Mouse (Mus musculus) hindbrain, embryonic 15.5 days (tissue): Measurements from ENCODE around the gene Add2. TPM values are rescaled to one million over a fixed set of nuclear protein-coding genes. Genes with fewer than 3 reads are reported as not detected.

Experiments used
- ATAC-seq: fragments of 200-750 bp; cut with Nextera tagmentation; 2 replicates; pipeline ENCODE4 v1.8.0; 2017; ENCODE audit warnings: low read depth, moderate number of reproducible peaks, moderate TSS enrichment; ENCODE audit not compliant: low FRiP score
- H3K27ac ChIP-seq: fragments of 300-500 bp; sonication (generic); replicated peaks from 2 replicates; pipeline ENCODE4 v1.5.1; 2015; ENCODE audit warnings: mild to moderate bottlenecking, inconsistent platforms
- H3K27me3 ChIP-seq: fragments of 300-500 bp; sonication (generic); 2 replicates; pipeline ENCODE4 v1.6.1; 2015; ENCODE audit warnings: control low read depth, inconsistent platforms
- H3K36me3 ChIP-seq: fragments of 300-500 bp; sonication (generic); 2 replicates; pipeline ENCODE4 v1.6.1; 2015; ENCODE audit warnings: control low read depth, inconsistent platforms
- H3K4me1 ChIP-seq: fragments of 300-500 bp; sonication (generic); replicated peaks from 2 replicates; pipeline ENCODE4 v1.6.1; 2015; ENCODE audit warnings: control low read depth, inconsistent platforms
- H3K4me2 ChIP-seq: fragments of 300-500 bp; sonication (generic); 2 replicates; pipeline ENCODE4 v1.6.1; 2015; ENCODE audit warnings: moderate library complexity, mild to moderate bottlenecking, inconsistent platforms
- H3K4me3 ChIP-seq: fragments of 300-500 bp; sonication (generic); 2 replicates; pipeline ENCODE4 v1.5.1; 2015; ENCODE audit warnings: mild to moderate bottlenecking, inconsistent platforms
- H3K9ac ChIP-seq: fragments of 300-500 bp; sonication (generic); 2 replicates; pipeline ENCODE4 v1.6.1; 2015; ENCODE audit warnings: inconsistent platforms
- H3K9me3 ChIP-seq: fragments of 300-500 bp; sonication (generic); 2 replicates; pipeline ENCODE4 v1.6.1; 2016; ENCODE audit warnings: control low read depth, inconsistent platforms
- WGBS: fragments of 180-500 bp; shearing (Covaris S2); methylation state at CpG from one replicate; pipeline ENCODE4 v1.1.7; 2015; 5-methylcytosine and 5-hydroxymethylcytosine counted together
- polyA plus RNA-seq: library from polyadenylated mRNA; unstranded; fragments of >200 nt; fragmentation: Nextera tagmentation; extraction: Ambion mirVana; gene quantifications from 2 replicates; pipeline ENCODE4 v1.2.1, GENCODE M21; 2015

Add2 gene
- polyA plus RNA-seq, 1 experiment from 2014 or later = 149 TPM

DNA sequence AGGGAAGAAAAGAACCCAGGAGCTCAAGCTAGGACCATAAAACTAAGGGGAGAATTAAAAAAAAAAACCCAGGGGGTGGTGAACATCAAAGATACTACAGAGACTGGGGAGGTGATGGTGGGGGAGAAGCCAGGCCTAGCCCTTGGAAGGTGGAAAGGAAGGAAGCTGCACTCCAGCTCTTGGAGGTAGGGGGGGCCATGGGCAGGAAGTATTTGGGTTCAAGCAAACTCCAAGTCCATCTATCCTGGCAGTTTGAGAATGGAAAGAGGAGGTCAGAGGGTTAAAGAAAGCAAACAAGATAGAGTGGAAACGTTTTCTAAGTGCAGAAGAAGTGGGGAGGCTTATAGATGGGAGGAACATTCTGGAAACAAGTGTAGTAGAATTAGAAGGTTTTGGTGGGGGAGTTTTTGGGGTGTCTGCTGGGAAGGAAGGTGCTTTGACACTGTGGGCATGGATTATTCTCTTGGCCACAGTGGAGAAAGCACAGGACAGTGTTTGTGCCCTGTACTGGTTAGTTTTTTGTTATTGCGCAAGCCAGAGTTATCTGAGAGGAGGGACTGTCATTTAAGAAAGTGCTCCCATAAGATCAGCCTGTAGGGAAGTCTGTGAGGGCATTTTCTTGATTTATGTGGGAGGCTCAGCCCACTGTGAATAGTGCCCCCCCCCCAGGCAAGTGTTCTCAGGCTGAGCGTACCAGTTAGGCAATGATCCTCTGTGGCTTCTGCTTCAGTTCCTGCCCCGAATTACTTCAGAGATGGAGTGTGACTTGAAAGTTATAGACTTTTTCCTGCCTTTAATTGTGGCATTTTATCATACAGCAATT, 8.9 kb upstream of the Add2 start:
- Histone ChIP-seq H3K9ac (no peak overlapping the region), H3K9me3 (no peaks in the 10 kb centered on the region), H3K27me3 (no peaks in the 10 kb centered on the region), H3K27ac (no peak overlapping the region), H3K4me3 (no peak overlapping the region), H3K4me2 (no peak overlapping the region), H3K4me1 (no peaks in the 10 kb centered on the region), H3K36me3 (no peaks in the 10 kb centered on the region)
- WGBS = 65% methylated on average over 4 of the region's 4 CpGs
- no peak for ATAC-seq

- no peak overlapping the region for H3K27ac ChIP-seq
- no peaks in the 10 kb centered on the region for H3K27me3 ChIP-seq
- no peaks in the 10 kb centered on the region for H3K9me3 ChIP-seq
- ATAC-seq = no peak
- no peak overlapping the region for H3K4me2 ChIP-seq
- no peaks in the 10 kb centered on the region for H3K36me3 ChIP-seq
- H3K4me1 ChIP-seq = no peaks in the 10 kb centered on the region
- H3K9ac ChIP-seq = no peak overlapping the region
- no peak overlapping the region for H3K4me3 ChIP-seq
- WGBS = 23% methylated on average over 3 of the region's 3 CpGs
These were observed 7.5 kb upstream of the Add2 start for GRCm38 (mm10) chr6:86020948-86021347.

DNA sequence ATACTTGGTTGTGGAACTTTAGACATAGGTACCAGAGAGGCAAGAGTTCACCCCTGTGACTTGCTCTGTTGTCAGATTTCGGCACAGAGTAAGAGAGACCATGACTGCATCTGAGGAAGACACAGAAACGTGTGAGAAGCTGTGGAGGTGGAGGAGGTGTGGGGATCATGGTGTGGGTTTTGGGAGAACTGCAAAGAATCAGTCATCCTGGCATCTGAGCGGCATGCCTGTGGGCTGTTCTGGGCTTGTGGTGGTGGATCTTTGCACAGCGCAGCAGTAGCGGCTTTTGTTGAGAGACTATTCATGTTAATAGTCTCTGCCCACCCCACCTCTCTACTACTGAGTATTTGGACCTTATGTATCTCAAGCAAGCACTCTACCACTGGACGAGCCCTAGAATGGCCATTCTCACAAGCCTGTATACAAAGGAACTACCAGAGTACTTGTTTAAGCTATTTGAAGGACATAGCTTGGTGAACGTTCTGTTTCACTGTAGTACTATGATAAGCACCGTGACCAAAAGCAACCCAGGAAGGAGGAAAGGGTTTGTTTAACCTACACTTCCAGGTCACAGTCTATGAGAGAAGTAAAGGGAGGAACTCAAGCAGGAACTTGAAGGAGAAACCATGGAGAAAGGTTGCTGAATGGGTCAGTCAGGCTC, 1.7 kb upstream of the Add2 start:
- ATAC-seq = no peak
- H3K36me3 ChIP-seq = no peaks in the 10 kb centered on the region
- peaks cover 25% of the 10 kb centered on the region for H3K4me1 ChIP-seq
- no peaks in the 10 kb centered on the region for H3K27me3 ChIP-seq
- no peak overlapping the region for H3K4me2 ChIP-seq
- no peak overlapping the region for H3K27ac ChIP-seq
- H3K4me3 ChIP-seq = no peak overlapping the region
- 84% methylated on average over 8 of the region's 8 CpGs for WGBS
- H3K9me3 ChIP-seq = no peaks in the 10 kb centered on the region
- H3K9ac ChIP-seq = no peak overlapping the region

DNA sequence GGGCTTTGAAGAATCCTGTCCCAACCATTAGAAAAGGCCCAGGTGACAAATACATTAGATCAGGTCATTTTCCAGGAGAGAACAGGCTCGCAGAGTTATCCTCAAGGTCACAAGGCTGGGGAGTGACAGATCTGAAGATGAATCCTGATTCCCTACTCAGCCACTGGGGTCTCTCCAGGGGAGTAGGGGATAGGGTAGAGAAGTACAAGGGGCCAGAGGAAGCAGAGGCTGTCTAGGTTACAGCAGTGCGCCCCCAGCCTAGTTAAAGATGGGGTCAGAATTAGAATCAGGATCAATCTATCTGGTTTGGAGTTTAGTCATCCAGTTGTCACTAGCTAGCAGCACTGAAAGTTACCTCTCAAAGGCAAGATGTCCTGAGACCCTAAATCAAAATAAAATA, 331 bp upstream of the Add2 start:
- H3K4me3 ChIP-seq = peak overlapping the region; percentile 63
- H3K9me3 ChIP-seq = no peaks in the 10 kb centered on the region
- H3K4me2 ChIP-seq = peak overlapping the region; percentile 68
- peak overlapping the region; percentile 86 for H3K9ac ChIP-seq
- no peaks in the 10 kb centered on the region for H3K27me3 ChIP-seq
- WGBS = 46% methylated on average over 2 of the region's 2 CpGs
- peaks cover 39% of the 10 kb centered on the region for H3K4me1 ChIP-seq
- H3K27ac ChIP-seq = peak overlapping the region; percentile 93
- no peaks in the 10 kb centered on the region for H3K36me3 ChIP-seq
- peak; percentile 44; the same call in 1 of the 2 replicates for ATAC-seq

GRCm38 (mm10) chr6:86029323-86029713, 837 bp downstream of the Add2 start:
- H3K9ac ChIP-seq = peak overlapping the region; percentile 86
- H3K9me3 ChIP-seq = no peaks in the 10 kb centered on the region

GRCm38 (mm10) chr6:86031527-86031926, 3.0 kb downstream of the Add2 start:
- Histone ChIP-seq H3K27ac (no peak overlapping the region), H3K4me3 (peak overlapping the region; percentile 63), H3K9ac (0 out of 2 replicates have a peak overlapping the region, but pooled peaks have one; percentile 15), H3K4me1 (peaks cover 49% of the 10 kb centered on the region), H3K27me3 (no peaks in the 10 kb centered on the region), H3K36me3 (no peaks in the 10 kb centered on the region), H3K9me3 (no peaks in the 10 kb centered on the region), H3K4me2 (peak overlapping the region; percentile 68)
- ATAC-seq = no peak
- WGBS = 53% methylated on average over 2 of the region's 2 CpGs

More at GRCm38 (mm10) chr6:86029323-86029713, 837 bp downstream of the Add2 start:
- Histone ChIP-seq H3K4me1 (peaks cover 49% of the 10 kb centered on the region), H3K4me3 (peak overlapping the region; percentile 63), H3K27ac (peak overlapping the region; percentile 93), H3K27me3 (no peaks in the 10 kb centered on the region), H3K36me3 (no peaks in the 10 kb centered on the region), H3K4me2 (peak overlapping the region; percentile 68)
- 2% methylated on average over 6 of the region's 6 CpGs for WGBS
- ATAC-seq = 0 out of 2 replicates have a peak, but pooled peaks have one; percentile 12

DNA sequence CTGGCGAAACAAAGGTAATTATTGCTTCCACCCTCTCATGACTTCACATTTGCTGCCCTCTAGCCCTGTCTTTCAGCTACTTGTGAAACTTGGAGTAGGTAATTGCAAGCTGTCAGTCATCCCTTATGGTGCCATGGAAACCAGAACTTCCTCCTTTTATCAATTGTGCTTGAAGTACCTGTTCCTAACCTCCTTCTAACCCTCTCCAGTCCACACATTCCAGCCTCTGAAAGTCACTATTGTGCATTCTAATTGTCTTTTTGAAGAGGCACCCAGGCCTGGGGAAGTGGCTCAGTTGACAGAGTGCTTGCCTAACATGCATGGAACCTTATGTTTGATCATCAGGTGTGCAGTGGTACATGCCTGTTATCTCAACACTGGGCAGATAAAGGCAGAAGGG, 5.2 kb downstream of the Add2 start:
- peaks cover 44% of the 10 kb centered on the region for H3K4me1 ChIP-seq
- H3K4me3 ChIP-seq = no peak overlapping the region
- no peaks in the 10 kb centered on the region for H3K36me3 ChIP-seq
- H3K27me3 ChIP-seq = no peaks in the 10 kb centered on the region
- H3K9me3 ChIP-seq = no peaks in the 10 kb centered on the region
- ATAC-seq = no peak
- 89% methylated on average over 1 of the region's 1 CpGs for WGBS
- no peak overlapping the region for H3K27ac ChIP-seq
- H3K4me2 ChIP-seq = no peak overlapping the region
- H3K9ac ChIP-seq = no peak overlapping the region

DNA sequence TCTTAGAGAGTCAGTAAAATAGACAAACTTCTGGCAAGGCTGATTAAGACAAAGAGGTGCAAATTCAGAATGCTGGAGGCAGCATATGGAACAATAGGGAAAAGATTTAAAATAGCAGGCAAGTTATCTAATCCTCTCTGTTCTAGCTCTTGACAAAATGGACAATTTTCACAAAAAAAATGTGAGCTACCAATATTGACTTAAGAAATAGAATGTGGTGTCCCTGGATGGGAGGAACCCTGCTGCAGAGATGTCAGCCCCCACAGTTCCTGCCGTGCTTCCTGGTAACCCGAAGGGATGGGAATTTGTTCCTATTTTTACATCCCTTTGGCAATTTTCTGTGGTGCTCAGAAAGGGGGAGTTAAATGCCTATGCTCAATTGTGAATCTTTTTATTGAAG, 10.4 kb downstream of the Add2 start:
- Histone ChIP-seq H3K27me3 (no peaks in the 10 kb centered on the region), H3K4me1 (peaks cover 17% of the 10 kb centered on the region), H3K4me2 (no peak overlapping the region), H3K9me3 (no peaks in the 10 kb centered on the region), H3K36me3 (no peaks in the 10 kb centered on the region), H3K27ac (0 out of 2 replicates have a peak overlapping the region, but pooled peaks have one; percentile 8), H3K4me3 (no peak overlapping the region), H3K9ac (no peak overlapping the region)
- WGBS = 56% methylated on average over 2 of the region's 2 CpGs
- ATAC-seq = no peak

- Histone ChIP-seq H3K4me1 (peaks cover 15% of the 10 kb centered on the region), H3K36me3 (no peaks in the 10 kb centered on the region), H3K27me3 (no peaks in the 10 kb centered on the region), H3K4me3 (no peak overlapping the region), H3K9ac (no peak overlapping the region), H3K9me3 (no peaks in the 10 kb centered on the region), H3K4me2 (no peak overlapping the region), H3K27ac (no peak overlapping the region)
- 33% methylated on average over 1 of the region's 1 CpGs for WGBS
- ATAC-seq = no peak
These were observed 11.7 kb downstream of the Add2 start for GRCm38 (mm10) chr6:86040140-86040539.

DNA sequence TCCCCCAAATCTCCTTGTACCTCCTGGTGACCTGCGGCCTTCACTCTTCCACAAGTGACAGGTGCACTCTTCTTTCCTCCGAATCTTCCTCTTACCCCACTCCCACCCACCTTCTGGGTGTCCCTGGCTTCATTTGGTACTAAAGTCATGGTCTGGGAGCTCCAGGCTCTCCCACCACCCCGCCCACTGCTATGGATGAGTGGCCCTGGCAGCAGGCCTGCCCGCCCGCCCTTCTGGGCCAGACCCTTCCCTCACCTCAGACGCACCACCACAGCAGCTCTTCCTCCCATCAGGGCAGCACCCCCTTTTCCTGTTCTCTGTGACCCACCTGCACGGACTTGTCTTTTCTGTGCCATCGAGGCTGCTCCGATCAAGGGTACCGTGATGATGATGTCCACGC, 19.0 kb downstream of the Add2 start:
- no peaks in the 10 kb centered on the region for H3K27me3 ChIP-seq
- H3K27ac ChIP-seq = no peak overlapping the region
- no peaks in the 10 kb centered on the region for H3K36me3 ChIP-seq
- no peak for ATAC-seq
- WGBS = 86% methylated on average over 11 of the region's 11 CpGs
- no peak overlapping the region for H3K9ac ChIP-seq
- no peak overlapping the region for H3K4me3 ChIP-seq
- H3K4me1 ChIP-seq = peaks cover 47% of the 10 kb centered on the region
- no peak overlapping the region for H3K4me2 ChIP-seq
- no peaks in the 10 kb centered on the region for H3K9me3 ChIP-seq

GRCm38 (mm10) chr6:86048509-86048908, 20.0 kb downstream of the Add2 start:
- H3K4me3 ChIP-seq = no peak overlapping the region
- H3K4me2 ChIP-seq = no peak overlapping the region
- no peak for ATAC-seq
- H3K27me3 ChIP-seq = no peaks in the 10 kb centered on the region
- 71% methylated on average over 5 of the region's 5 CpGs for WGBS
- no peak overlapping the region for H3K9ac ChIP-seq
- no peak overlapping the region for H3K27ac ChIP-seq
- no peaks in the 10 kb centered on the region for H3K9me3 ChIP-seq
- H3K4me1 ChIP-seq = peaks cover 57% of the 10 kb centered on the region
- H3K36me3 ChIP-seq = no peaks in the 10 kb centered on the region

DNA sequence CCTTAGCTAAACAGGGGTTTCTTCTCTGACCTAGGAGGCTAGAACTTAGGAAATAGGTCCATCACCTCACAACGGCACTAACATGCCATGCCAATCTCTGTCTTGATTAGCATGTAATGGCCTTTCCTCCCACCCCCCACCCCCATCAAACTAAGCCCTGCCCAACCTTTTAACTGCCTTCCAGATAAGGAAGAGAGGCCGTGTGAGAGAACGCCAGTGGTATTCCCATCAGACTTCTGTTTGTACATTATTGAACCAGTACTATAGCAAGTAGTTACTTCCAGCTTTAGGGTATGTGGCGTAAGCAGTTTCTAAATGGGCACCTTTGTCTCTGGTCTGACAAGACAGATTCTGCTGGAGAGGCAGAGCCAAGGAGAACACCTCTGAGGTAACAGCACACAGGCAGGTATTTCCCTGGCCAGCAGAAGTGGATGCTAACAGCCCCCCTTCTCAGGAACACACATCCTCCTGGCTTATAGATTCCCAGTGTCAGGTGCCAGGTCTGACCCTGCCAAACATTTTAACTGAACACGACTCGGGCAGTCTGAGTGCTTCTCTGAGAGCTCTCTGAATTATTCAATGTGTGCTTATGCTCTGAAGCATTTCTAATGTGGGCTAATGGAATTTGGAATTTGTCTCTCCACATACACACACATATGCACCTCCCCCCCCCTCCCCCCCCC, 22.2 kb downstream of the Add2 start:
- Histone ChIP-seq H3K4me3 (no peak overlapping the region), H3K9me3 (no peaks in the 10 kb centered on the region), H3K4me1 (peaks cover 63% of the 10 kb centered on the region), H3K27me3 (no peaks in the 10 kb centered on the region), H3K27ac (peak overlapping the region; percentile 93), H3K36me3 (no peaks in the 10 kb centered on the region), H3K9ac (no peak overlapping the region), H3K4me2 (no peak overlapping the region)
- 30% methylated on average over 6 of the region's 6 CpGs for WGBS
- ATAC-seq = no peak
